Comparison of ENCODE assay signal across 12 mouse cellular contexts in the genomic region with DNA sequence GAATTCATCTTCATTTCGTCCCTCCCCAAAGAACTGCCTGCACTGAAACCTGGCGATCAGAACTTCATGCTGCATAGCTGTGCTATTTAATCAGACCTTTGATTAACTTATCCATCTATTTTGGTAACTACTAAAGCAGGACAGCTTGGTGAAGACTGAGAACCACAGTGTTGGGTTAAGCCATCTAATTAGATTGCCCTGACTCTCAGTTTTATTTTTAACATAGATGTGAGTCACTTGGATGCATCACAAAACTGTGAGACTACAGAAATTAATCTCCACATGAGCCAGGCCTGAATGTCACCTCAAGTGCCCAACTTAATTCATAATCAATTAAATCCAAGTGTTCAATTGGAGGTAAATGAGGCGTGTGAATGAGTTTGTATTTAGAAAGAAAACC.
"Had no signal": no experiment of that assay in that cellular context is flagged by ENCODE, and none has a peak within 500 bp of the region (broad histone marks: within the 10 kb centered on the region; RNA-seq: fewer than 3 reads in every experiment).

No protein-coding gene starts in this region.

- H3K4me2 ChIP-seq: limb, embryonic 15.5 days; liver, embryonic 12.5 days; lung, embryonic 14.5 days; neural tube, embryonic 13.5 days had no signal

- H3K9me3 ChIP-seq: limb, embryonic 15.5 days; liver, embryonic 12.5 days; midbrain, embryonic 10.5 days; neural tube, embryonic 13.5 days had no signal

- H3K27ac ChIP-seq: left cerebral cortex, adult 2 months; limb, embryonic 15.5 days; liver, embryonic 12.5 days; midbrain, embryonic 10.5 days; neural tube, embryonic 13.5 days had no signal

- H3K4me1 ChIP-seq: limb, embryonic 15.5 days; liver, embryonic 12.5 days; midbrain, embryonic 10.5 days; neural tube, embryonic 13.5 days had no signal

- DNase-seq: kidney, postnatal 25 days; lung, embryonic 14.5 days; lung, postnatal 10 days; lung, postnatal 4 days; midbrain, embryonic 14.5 days; right cerebral cortex, postnatal 14 days; thymus, postnatal 4 days had no signal

- H3K36me3 ChIP-seq: limb, embryonic 15.5 days; liver, embryonic 12.5 days; midbrain, embryonic 10.5 days; neural tube, embryonic 13.5 days had no signal

- H3K27me3 ChIP-seq: limb, embryonic 15.5 days; liver, embryonic 12.5 days; neural tube, embryonic 13.5 days had no signal

- ATAC-seq: liver, embryonic 12.5 days had no signal

- H3K9ac ChIP-seq: limb, embryonic 15.5 days; liver, embryonic 12.5 days; lung, embryonic 14.5 days; neural tube, embryonic 13.5 days had no signal

- H3K4me3 ChIP-seq: left cerebral cortex, adult 2 months; limb, embryonic 15.5 days; liver, embryonic 12.5 days; midbrain, embryonic 10.5 days; neural tube, embryonic 13.5 days had no signal
